Mouse (Mus musculus) heart, embryonic 11.5 days (tissue): ENCODE measurements at regions not wholly inside any gene's neighbourhood (a gene's known extent, or its start where the extent isn't known, plus 50 kb on each side); places are given as distances from the start of the nearest gene placed in this dataset.
"Not testable (repeated sequence)": the region's sequence is repeated elsewhere in the genome, so short reads cannot be mapped to it uniquely, and the experiment has no call there.

Experiments
- ATAC-seq: fragments of 200-750 bp; cut with Nextera tagmentation; replicated peaks from 2 replicates; pipeline ENCODE4 v1.8.0; 2017; ENCODE audit warnings: moderate library complexity; ENCODE audit not compliant: insufficient number of reproducible peaks, low FRiP score, low TSS enrichment
- H3K27ac ChIP-seq: fragments of 300-500 bp; sonication (generic); 2 replicates; pipeline ENCODE4 v1.5.1; 2014; ENCODE audit warnings: mild to moderate bottlenecking, low read depth, low read length
- H3K27me3 ChIP-seq: fragments of 300-500 bp; sonication (generic); 2 replicates; pipeline ENCODE4 v1.6.1; 2014; ENCODE audit warnings: mild to moderate bottlenecking, low read length, mixed read lengths; ENCODE audit not compliant: control insufficient read depth, insufficient read depth
- H3K36me3 ChIP-seq: fragments of 300-500 bp; sonication (generic); 2 replicates; pipeline ENCODE4 v1.6.1; 2014; ENCODE audit warnings: mild to moderate bottlenecking, low read length, moderate library complexity, mixed read lengths; ENCODE audit not compliant: control insufficient read depth, insufficient read depth
- H3K4me1 ChIP-seq: fragments of 300-500 bp; sonication (generic); 2 replicates; pipeline ENCODE4 v1.6.1; 2014; ENCODE audit warnings: low read length; ENCODE audit not compliant: control insufficient read depth, insufficient read depth
- H3K4me2 ChIP-seq: fragments of 300-500 bp; sonication (generic); 2 replicates; pipeline ENCODE4 v1.6.1; 2014; ENCODE audit warnings: mild to moderate bottlenecking, moderate library complexity
- H3K4me3 ChIP-seq: fragments of 300-500 bp; sonication (generic); 2 replicates; pipeline ENCODE4 v1.5.1; 2014; ENCODE audit warnings: low read depth, low read length
- H3K9ac ChIP-seq: fragments of 300-500 bp; sonication (generic); 2 replicates; pipeline ENCODE4 v1.6.1; 2014; ENCODE audit warnings: mild to moderate bottlenecking, low read depth, low read length, moderate library complexity
- H3K9me3 ChIP-seq: fragments of 300-500 bp; sonication (generic); replicated peaks from 2 replicates; pipeline ENCODE4 v1.6.1; 2016; ENCODE audit warnings: low read length; ENCODE audit not compliant: control insufficient read depth
- WGBS: fragments of 180-500 bp; shearing (Covaris S2); extraction: QIAGEN DNeasy Blood & Tissue Kit; methylation state at CpG from one replicate; pipeline ENCODE4 v1.1.7; 2014; ENCODE audit not compliant: insufficient replicate concordance; 5-methylcytosine and 5-hydroxymethylcytosine counted together

DNA sequence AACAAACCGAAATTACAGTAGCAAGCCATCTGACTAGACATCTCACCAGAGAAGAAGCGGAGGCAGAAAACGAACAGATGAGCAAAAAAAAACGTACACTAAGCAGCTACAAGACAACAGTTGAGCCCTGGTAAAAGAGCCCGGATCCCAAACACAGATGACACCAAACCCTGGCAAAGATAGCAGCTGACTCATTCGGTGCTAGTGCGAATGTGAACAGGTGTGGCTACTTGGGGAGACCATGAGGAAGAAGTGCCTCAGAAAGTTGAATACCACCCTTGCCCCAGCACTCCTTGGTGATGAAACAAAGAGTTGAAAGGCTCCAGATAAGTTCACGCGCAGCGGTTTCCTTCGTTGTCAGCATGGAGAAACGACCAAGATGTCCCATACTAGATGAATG lies 139.8 kb upstream of the Spin1 start:
- WGBS = 68% methylated on average over 12 of the region's 12 CpGs
- H3K4me1 ChIP-seq = no peaks in the 10 kb centered on the region
- H3K36me3 ChIP-seq = no peaks in the 10 kb centered on the region
- H3K9ac ChIP-seq = no peak overlapping the region
- no peak overlapping the region for H3K27ac ChIP-seq
- no peaks in the 10 kb centered on the region for H3K27me3 ChIP-seq
- no peak overlapping the region for H3K4me2 ChIP-seq
- no peaks in the 10 kb centered on the region for H3K9me3 ChIP-seq
- ATAC-seq = no peak
- no peak overlapping the region for H3K4me3 ChIP-seq

DNA sequence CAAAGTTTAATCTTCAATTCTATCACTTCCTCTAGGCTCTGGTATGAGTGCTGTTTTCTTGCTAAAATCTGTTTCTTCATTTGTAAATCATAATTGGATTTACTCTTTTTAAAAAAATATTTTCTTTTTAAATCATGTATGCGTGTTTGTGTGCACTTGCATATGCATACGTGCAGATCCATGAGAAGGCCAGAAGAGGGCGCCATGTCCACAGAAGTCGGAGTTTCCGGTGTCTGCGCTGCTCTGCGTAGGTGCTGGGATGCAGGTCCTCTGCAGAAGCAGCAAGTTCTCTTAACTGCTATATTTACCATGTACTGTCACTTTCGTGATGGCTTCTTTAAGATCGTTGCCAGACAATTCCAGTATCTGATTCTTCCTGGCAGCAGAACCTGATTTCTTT lies 136.6 kb upstream of the Spin1 start:
- Histone ChIP-seq H3K4me3 (no peak overlapping the region), H3K4me1 (no peaks in the 10 kb centered on the region), H3K4me2 (no peak overlapping the region), H3K36me3 (no peaks in the 10 kb centered on the region), H3K27me3 (no peaks in the 10 kb centered on the region), H3K9me3 (no peaks in the 10 kb centered on the region), H3K27ac (no peak overlapping the region), H3K9ac (no peak overlapping the region)
- WGBS = 63% methylated on average over 9 of the region's 9 CpGs
- ATAC-seq = no peak

DNA sequence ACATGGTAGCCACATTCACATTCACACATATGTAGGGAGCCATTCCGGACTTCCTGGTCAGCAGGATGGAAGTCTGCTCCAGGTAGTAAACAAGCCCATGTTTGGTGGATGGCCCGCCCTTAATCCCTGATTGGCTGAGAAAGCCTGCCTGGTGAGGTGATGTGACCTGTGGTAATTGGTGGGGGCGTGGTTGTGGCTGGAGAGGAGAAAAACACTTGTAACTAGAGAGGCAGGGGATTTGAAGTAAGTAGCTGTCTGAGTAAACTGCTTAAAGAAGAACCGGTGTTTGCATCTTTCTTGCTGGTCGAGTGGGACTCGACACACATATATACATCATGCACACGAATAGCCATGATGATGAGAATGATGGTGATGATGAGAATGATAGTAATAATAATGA lies 135.6 kb upstream of the Spin1 start:
- H3K36me3 ChIP-seq, H3K9ac ChIP-seq, H3K4me3 ChIP-seq, H3K27ac ChIP-seq, H3K4me2 ChIP-seq, ATAC-seq, H3K27me3 ChIP-seq, H3K9me3 ChIP-seq, H3K4me1 ChIP-seq: not testable (repeated sequence)
- 57% methylated on average over 7 of the region's 7 CpGs for WGBS

DNA sequence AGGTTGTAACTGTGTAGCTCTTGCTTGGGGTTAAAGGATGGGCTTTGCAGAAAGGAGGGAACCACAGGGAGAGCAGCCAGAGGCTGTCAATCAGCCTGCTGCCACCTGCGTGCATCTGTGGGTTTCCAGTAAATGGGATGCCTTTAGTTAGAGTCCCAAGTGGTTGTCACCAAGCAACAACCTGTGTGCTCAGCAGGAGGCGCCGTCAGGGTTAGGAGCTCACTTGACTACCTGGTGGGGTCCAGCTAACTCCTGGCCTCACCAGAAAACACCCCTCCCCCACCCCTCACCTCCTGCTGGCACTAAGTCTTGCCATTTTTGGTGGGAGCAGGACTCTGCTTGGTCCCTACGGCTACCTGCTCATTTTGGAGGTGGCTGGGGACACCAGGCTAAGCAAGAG lies 135.0 kb upstream of the Spin1 start:
- H3K27me3 ChIP-seq = no peaks in the 10 kb centered on the region
- 56% methylated on average over 4 of the region's 4 CpGs for WGBS
- no peaks in the 10 kb centered on the region for H3K36me3 ChIP-seq
- no peak overlapping the region for H3K4me3 ChIP-seq
- H3K4me1 ChIP-seq = no peaks in the 10 kb centered on the region
- H3K9me3 ChIP-seq = no peaks in the 10 kb centered on the region
- no peak for ATAC-seq
- no peak overlapping the region for H3K27ac ChIP-seq
- H3K4me2 ChIP-seq = no peak overlapping the region
- no peak overlapping the region for H3K9ac ChIP-seq

DNA sequence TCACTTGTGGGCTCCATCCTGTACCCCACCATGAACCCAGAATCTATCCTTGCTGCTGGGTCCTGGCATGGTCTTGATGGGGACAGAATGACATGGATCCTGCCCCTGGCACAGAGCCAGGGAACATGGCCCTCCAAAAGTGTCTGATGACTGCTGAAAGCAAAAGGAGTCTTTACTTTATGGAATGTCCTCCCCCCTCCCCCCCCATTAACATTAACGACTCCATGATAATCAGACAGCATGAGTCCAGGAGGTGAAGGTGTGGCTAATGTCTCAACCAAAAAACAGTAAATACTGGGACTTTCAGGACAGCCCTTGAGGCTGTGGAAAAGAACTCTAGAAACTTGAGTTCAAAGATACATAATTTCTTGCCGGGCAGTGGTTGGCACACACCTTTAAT lies 133.9 kb upstream of the Spin1 start:
- Histone ChIP-seq H3K4me2 (no peak overlapping the region), H3K4me3 (no peak overlapping the region), H3K4me1 (no peaks in the 10 kb centered on the region), H3K9ac (no peak overlapping the region), H3K27me3 (no peaks in the 10 kb centered on the region), H3K36me3 (no peaks in the 10 kb centered on the region), H3K9me3 (no peaks in the 10 kb centered on the region), H3K27ac (no peak overlapping the region)
- no peak for ATAC-seq
- WGBS = 78% methylated on average over 2 of the region's 2 CpGs

DNA sequence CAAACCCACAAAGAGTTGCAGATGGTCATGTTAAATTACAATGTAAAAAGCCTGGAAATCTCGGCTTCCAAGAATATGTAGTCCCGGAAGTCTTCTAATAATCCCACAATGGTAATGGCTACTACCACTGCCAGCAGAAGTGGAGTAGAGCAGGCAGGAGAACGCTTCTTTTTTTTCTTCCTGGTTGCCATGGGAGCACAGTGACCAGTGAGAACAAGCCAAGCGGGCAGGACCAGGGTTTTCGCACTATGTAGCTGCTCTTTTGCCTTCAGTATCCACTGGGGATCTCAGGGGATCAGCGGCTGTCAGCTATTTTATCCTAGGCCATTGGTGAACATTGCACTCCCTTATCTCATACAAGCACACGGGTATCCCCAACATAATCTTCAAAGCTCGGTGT lies 127.3 kb upstream of the Spin1 start:
- no peak overlapping the region for H3K4me3 ChIP-seq
- no peaks in the 10 kb centered on the region for H3K27me3 ChIP-seq
- no peak overlapping the region for H3K27ac ChIP-seq
- H3K9me3 ChIP-seq = no peaks in the 10 kb centered on the region
- WGBS = 47% methylated on average over 8 of the region's 8 CpGs
- H3K4me2 ChIP-seq = no peak overlapping the region
- no peak overlapping the region for H3K9ac ChIP-seq
- H3K4me1 ChIP-seq = no peaks in the 10 kb centered on the region
- H3K36me3 ChIP-seq = no peaks in the 10 kb centered on the region
- ATAC-seq = no peak

DNA sequence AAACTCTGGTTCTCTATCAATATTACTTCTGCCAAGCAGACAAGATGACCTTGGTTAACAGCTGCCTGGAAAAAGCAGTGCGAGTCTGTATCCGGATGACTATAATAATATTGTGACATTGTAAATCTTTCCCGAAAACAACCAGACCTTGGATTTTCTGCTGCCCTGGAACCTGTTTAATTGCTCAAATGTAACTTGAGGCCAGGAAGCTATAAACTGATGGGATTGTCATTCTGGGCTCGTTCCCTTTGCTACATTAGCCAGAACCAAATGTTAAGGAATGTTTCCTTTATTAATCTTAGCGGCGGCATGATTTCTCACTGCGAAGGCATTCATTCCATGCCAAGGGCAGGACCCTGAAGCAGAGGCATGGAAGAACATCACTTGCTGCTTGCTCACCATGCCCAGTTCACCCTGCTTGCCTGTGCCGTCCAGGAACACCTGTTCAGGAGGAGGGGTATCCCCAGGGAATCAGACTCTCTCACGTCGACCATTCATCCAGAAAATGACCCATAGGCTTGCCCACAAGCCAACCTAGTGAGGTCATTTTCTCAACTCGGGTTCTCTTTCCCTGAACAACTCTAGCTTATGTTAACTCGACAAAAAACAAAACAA lies 125.3 kb upstream of the Spin1 start:
- H3K9me3 ChIP-seq = no peaks in the 10 kb centered on the region
- H3K27me3 ChIP-seq = no peaks in the 10 kb centered on the region
- H3K36me3 ChIP-seq = no peaks in the 10 kb centered on the region
- H3K4me2 ChIP-seq = no peak overlapping the region
- no peak for ATAC-seq
- no peak overlapping the region for H3K27ac ChIP-seq
- H3K4me1 ChIP-seq = no peaks in the 10 kb centered on the region
- no peak overlapping the region for H3K4me3 ChIP-seq
- WGBS = 75% methylated on average over 12 of the region's 12 CpGs
- no peak overlapping the region for H3K9ac ChIP-seq

DNA sequence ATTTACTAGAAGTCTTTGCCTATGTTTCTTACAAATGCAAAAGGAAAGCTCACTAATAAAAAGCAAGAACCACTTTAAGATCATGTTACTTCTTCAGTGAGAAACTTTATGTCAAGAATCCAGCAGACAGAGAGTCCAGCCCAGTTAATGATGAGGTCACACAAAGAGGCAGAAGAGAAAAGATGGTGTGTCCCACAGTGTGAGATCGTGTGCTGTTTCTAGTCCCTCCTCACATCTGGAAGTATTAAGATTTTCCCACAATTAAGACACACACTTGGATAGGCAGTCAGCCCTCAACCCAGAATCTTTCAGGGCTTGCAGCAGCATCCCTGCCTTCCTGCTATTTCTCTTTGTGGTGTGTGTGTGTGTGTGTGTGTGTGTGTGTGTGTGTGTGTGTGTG lies 118.7 kb upstream of the Spin1 start:
- 62% methylated on average over 1 of the region's 1 CpGs for WGBS
- no peak overlapping the region for H3K4me2 ChIP-seq
- no peaks in the 10 kb centered on the region for H3K9me3 ChIP-seq
- no peaks in the 10 kb centered on the region for H3K4me1 ChIP-seq
- no peaks in the 10 kb centered on the region for H3K36me3 ChIP-seq
- H3K4me3 ChIP-seq = no peak overlapping the region
- no peaks in the 10 kb centered on the region for H3K27me3 ChIP-seq
- ATAC-seq = no peak
- no peak overlapping the region for H3K27ac ChIP-seq
- no peak overlapping the region for H3K9ac ChIP-seq

DNA sequence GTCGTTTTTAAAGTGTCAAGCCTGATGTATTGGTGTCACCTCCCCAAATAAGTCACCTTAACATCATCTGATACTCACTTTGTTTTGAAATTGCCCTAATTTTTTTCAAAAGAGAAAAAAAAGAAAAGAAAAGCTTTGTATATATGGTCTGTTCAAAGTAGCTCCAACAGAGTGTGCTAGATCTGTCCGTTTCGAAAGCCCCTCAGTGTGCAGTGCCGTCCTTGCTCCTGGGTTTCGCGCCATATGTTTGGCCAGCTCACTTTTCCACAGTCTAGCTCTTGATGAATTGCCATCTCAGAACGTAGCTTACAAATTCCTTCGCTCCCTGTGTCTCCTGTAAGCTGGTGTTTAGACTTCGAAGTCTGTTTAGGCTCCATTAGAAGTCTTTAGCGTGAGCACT lies 117.7 kb upstream of the Spin1 start:
- Histone ChIP-seq H3K9ac (no peak overlapping the region), H3K4me3 (no peak overlapping the region), H3K27ac (no peak overlapping the region), H3K9me3 (no peaks in the 10 kb centered on the region), H3K4me1 (no peaks in the 10 kb centered on the region), H3K4me2 (no peak overlapping the region), H3K27me3 (no peaks in the 10 kb centered on the region), H3K36me3 (no peaks in the 10 kb centered on the region)
- ATAC-seq = no peak
- 72% methylated on average over 10 of the region's 10 CpGs for WGBS
